Mouse (Mus musculus) spleen, postnatal 0 days (tissue): ENCODE measurements around the gene Olfr920. TPM values are rescaled to one million over a fixed set of nuclear protein-coding genes. Genes with fewer than 3 reads are reported as not detected.

Experiments
- polyA plus RNA-seq: library from polyadenylated mRNA; unstranded; fragments of >200 nt; fragmentation: Nextera tagmentation; extraction: Ambion mirVana; gene quantifications from 2 replicates; pipeline ENCODE4 v1.2.1, GENCODE M21; 2015

The Olfr920 gene
- polyA plus RNA-seq, result 0.22 and 0.38 TPM in 2 replicates

GRCm38 (mm10) chr9:38751999-38752398, at the start of gene Olfr920:
Gene Olfr920 (plus strand): TSS chr9:38752299.

GRCm38 (mm10) chr9:38718102-38718501, 34.0 kb upstream of the Olfr920 start, which contains the start of gene Vwa5a:
Gene Vwa5a (plus strand): TSS chr9:38718268.

GRCm38 (mm10) chr9:38772768-38773167, 20.7 kb downstream of the Olfr920 start, which contains the start of gene Olfr921:
Gene Olfr921 (plus strand): TSS chr9:38773068.

Other genes starting within 250 kb of the Olfr920 start
- not detected in 2 replicates for gene Olfr911-ps1, start 230.7 kb upstream of the Olfr920 start, polyA plus RNA-seq
- not detected in 2 replicates for gene Olfr910, start 214.4 kb upstream of the Olfr920 start, polyA plus RNA-seq
- not detected in 2 replicates for gene Olfr912, start 172.1 kb upstream of the Olfr920 start, polyA plus RNA-seq
- gene Olfr913, start 159.5 kb upstream of the Olfr920 start, polyA plus RNA-seq, result not detected in 2 replicates
- gene Olfr914, start 147.2 kb upstream of the Olfr920 start, polyA plus RNA-seq, result not detected in 2 replicates
- gene Olfr916, start 92.4 kb upstream of the Olfr920 start, polyA plus RNA-seq, result not detected in 2 replicates
- gene Olfr917, start 86.5 kb upstream of the Olfr920 start, polyA plus RNA-seq, result not detected in 2 replicates
- gene Olfr918, start 77.7 kb upstream of the Olfr920 start, polyA plus RNA-seq, result not detected in 2 replicates
- not detected in 2 replicates for gene Olfr919, start 48.6 kb upstream of the Olfr920 start, polyA plus RNA-seq
- 13.1 and 19.9 TPM in 2 replicates for gene Vwa5a, start 34.0 kb upstream of the Olfr920 start, polyA plus RNA-seq
- gene Olfr921, start 20.8 kb downstream of the Olfr920 start, polyA plus RNA-seq, result not detected in 2 replicates
- gene Olfr922, start 62.3 kb downstream of the Olfr920 start, polyA plus RNA-seq, result not detected in 2 replicates
- gene Olfr923, start 74.2 kb downstream of the Olfr920 start, polyA plus RNA-seq, result not detected in 2 replicates
- not detected in 2 replicates for gene Olfr924, start 92.2 kb downstream of the Olfr920 start, polyA plus RNA-seq
- not detected in 2 replicates for gene Olfr26, start 102.8 kb downstream of the Olfr920 start, polyA plus RNA-seq
- gene Olfr926, start 124.8 kb downstream of the Olfr920 start, polyA plus RNA-seq, result not detected in 2 replicates
- not detected in 2 replicates for gene Olfr930, start 177.5 kb downstream of the Olfr920 start, polyA plus RNA-seq
- not detected in 2 replicates for gene Olfr933, start 220.0 kb downstream of the Olfr920 start, polyA plus RNA-seq
- not detected in 2 replicates for gene Olfr934, start 236.0 kb downstream of the Olfr920 start, polyA plus RNA-seq
- gene Olfr935, start 247.4 kb downstream of the Olfr920 start, polyA plus RNA-seq, result not detected in 2 replicates